ENCODE assay signal across 8 mouse cellular contexts in the genomic region with DNA sequence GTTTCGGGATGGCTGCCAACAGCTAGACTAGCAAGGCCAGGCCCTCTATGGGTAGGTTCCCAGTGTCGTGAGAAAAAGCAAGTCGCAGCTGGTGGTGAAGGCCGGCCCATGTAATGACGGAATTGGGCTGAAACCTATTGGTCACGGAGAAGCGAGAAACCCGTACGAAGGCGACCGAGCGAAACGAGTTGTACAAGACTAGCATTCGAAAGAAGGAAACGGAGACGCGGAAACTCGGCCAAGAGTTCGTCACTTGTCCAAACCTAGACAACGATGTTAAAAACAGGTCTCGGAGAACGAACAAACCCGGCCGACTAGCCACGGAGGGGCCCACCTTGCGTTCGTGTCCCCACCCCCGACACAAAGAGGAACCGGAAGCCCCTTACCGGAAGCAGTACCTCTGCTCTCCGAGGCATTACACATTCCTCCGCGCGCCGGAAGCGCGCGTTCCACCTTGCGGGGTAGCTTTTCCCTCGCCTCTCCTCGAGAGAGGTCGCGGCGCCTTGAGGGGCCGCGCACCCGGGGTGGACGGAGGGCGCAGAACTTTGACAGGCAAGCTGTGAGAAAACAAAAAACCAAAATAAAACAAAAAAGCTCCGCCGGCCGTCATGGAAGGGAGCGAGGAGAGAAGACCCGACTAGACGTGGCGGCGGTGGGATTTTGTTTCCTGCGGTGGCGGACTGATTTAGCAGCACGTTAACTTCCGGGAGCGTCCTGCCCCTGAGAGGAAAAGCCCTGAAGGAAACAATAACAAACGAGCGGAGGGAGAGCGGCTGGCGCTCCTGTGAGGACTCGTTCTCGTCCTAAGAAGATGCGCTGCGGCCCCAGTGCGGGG. TPM values are rescaled to one million over a fixed set of nuclear protein-coding genes. Genes with fewer than 3 reads are reported as not detected.
DNase-seq lines count a peak whose midpoint lies in the region; ATAC-seq and TF ChIP-seq lines count a peak whose summit lies in the region.

A gene (plus strand): TSS at position 437 of the 835 bp plus-strand sequence.
A gene (minus strand): TSS at position 687 of the 835 bp plus-strand sequence.

- TF ChIP-seq CTCF in ES-Bruce4 (IDR thresholded peaks at IDR 0.05; ENCODE audit: low read depth, low read length): no peak
- peak; percentile 44 for TF ChIP-seq CTCF in liver, postnatal 0 days (IDR thresholded peaks at IDR 0.05; ENCODE audit: low read depth)

- WGBS in forebrain, embryonic 13.5 days: under 1% methylated on average over 71 of the region's 71 CpGs
- under 1% methylated on average over 71 of the region's 71 CpGs for WGBS in large intestine, adult 2 months
- under 1% methylated on average over 71 of the region's 71 CpGs for WGBS in liver, postnatal 0 days (ENCODE audit: insufficient replicate concordance)
- under 1% methylated on average over 71 of the region's 71 CpGs for WGBS in neural tube, embryonic 14.5 days

- peak within 1 kb of the TSS; percentile 90 for H3K4me3 ChIP-seq in ES-Bruce4 (ENCODE audit: low read depth, low read length)
- peak within 1 kb of the TSS; percentile 100 for H3K4me3 ChIP-seq in forebrain, embryonic 13.5 days
- peak within 1 kb of the TSS; percentile 96 for H3K4me3 ChIP-seq in liver, postnatal 0 days (ENCODE audit: low read depth, low read length)
- peak within 1 kb of the TSS; percentile 98 for H3K4me3 ChIP-seq in neural tube, embryonic 14.5 days (ENCODE audit: low read depth, low read length)

- ATAC-seq in cerebellum, adult (ENCODE audit: insufficient number of reproducible peaks, low FRiP score, low TSS enrichment): peak; percentile 97
- ATAC-seq in forebrain, embryonic 13.5 days: peak; percentile 97
- peak; percentile 96 for ATAC-seq in liver, postnatal 0 days
- ATAC-seq in neural tube, embryonic 14.5 days (ENCODE audit: low read depth): peak; percentile 97

- peak within 1 kb of the TSS; percentile 90 for H3K9ac ChIP-seq in ES-Bruce4 (ENCODE audit: low read depth, poor library complexity, severe bottlenecking)
- H3K9ac ChIP-seq in forebrain, embryonic 13.5 days: peak within 1 kb of the TSS; percentile 92
- H3K9ac ChIP-seq in liver, postnatal 0 days (replicated peaks): peak within 1 kb of the TSS; percentile 96
- H3K9ac ChIP-seq in neural tube, embryonic 14.5 days (replicated peaks; ENCODE audit: low read depth, low read length): peak within 1 kb of the TSS; percentile 91

- peak; percentile 96 for DNase-seq in heart, postnatal 10 days
- peak; percentile 90 for DNase-seq in large intestine, adult 2 months (ENCODE audit: low read depth, low spot score)
- peak; percentile 93 for DNase-seq in liver, postnatal 0 days
- peak; percentile 90 for DNase-seq in testis, postnatal 10 days (ENCODE audit: low spot score)

- H3K4me1 ChIP-seq in ES-Bruce4 (ENCODE audit: control insufficient read depth, insufficient read depth, low read length): no peaks in the 10 kb centered on the region
- H3K4me1 ChIP-seq in forebrain, embryonic 13.5 days: peaks cover 19% of the 10 kb centered on the region
- H3K4me1 ChIP-seq in liver, postnatal 0 days (ENCODE audit: insufficient read depth): peaks cover 8% of the 10 kb centered on the region; the same call in 1 of the 2 replicates
- peaks cover 12% of the 10 kb centered on the region for H3K4me1 ChIP-seq in neural tube, embryonic 14.5 days (ENCODE audit: control insufficient read depth, insufficient read depth, low read length)

- H3K36me3 ChIP-seq in ES-Bruce4 (ENCODE audit: control insufficient read depth, insufficient read depth, low read length, poor library complexity, severe bottlenecking): peaks cover 15% of the 10 kb centered on the region
- peaks cover 17% of the 10 kb centered on the region for H3K36me3 ChIP-seq in forebrain, embryonic 13.5 days (ENCODE audit: poor library complexity, severe bottlenecking)
- peaks cover 15% of the 10 kb centered on the region for H3K36me3 ChIP-seq in liver, postnatal 0 days (replicated peaks; ENCODE audit: insufficient read depth, low read length)
- peaks cover 7% of the 10 kb centered on the region; the same call in 1 of the 2 replicates for H3K36me3 ChIP-seq in neural tube, embryonic 14.5 days (ENCODE audit: control insufficient read depth, insufficient read depth, low read length)

- TF ChIP-seq EP300 in ES-Bruce4 (IDR thresholded peaks at IDR 0.05; ENCODE audit: insufficient read depth, low read depth, low read length): no peak
- peak; percentile 79 for TF ChIP-seq EP300 in liver, postnatal 0 days (IDR thresholded peaks at IDR 0.05; ENCODE audit: low read depth)

- no peaks in the 10 kb centered on the region for H3K9me3 ChIP-seq in ES-Bruce4 (replicated peaks; ENCODE audit: control insufficient read depth, insufficient read depth, low read length, poor library complexity, severe bottlenecking)
- H3K9me3 ChIP-seq in forebrain, embryonic 13.5 days (replicated peaks): no peaks in the 10 kb centered on the region
- H3K9me3 ChIP-seq in liver, postnatal 0 days (ENCODE audit: low read length): no peaks in the 10 kb centered on the region
- no peaks in the 10 kb centered on the region for H3K9me3 ChIP-seq in neural tube, embryonic 14.5 days (ENCODE audit: control insufficient read depth, low read length)

- TF ChIP-seq POLR2A in ES-Bruce4 (IDR thresholded peaks at IDR 0.05; ENCODE audit: insufficient read depth, low read length): peak; percentile 88

- H3K27ac ChIP-seq in ES-Bruce4 (ENCODE audit: insufficient read depth, low read length): peak within 1 kb of the TSS; percentile 81
- H3K27ac ChIP-seq in forebrain, embryonic 13.5 days: peak within 1 kb of the TSS; percentile 95
- peak within 1 kb of the TSS; percentile 97 for H3K27ac ChIP-seq in liver, postnatal 0 days (ENCODE audit: low read depth)
- peak within 1 kb of the TSS; percentile 92 for H3K27ac ChIP-seq in neural tube, embryonic 14.5 days (ENCODE audit: low read depth, low read length)

- intact Hi-C loops in heart, postnatal 10 days (cut with DNase I): no loop called here

- peak within 1 kb of the TSS; percentile 98 for H3K4me2 ChIP-seq in forebrain, embryonic 13.5 days
- peak within 1 kb of the TSS; percentile 71 for H3K4me2 ChIP-seq in liver, postnatal 0 days (ENCODE audit: low read depth, low read length)
- H3K4me2 ChIP-seq in neural tube, embryonic 14.5 days (ENCODE audit: low read depth, low read length): peak within 1 kb of the TSS; percentile 66

- H3K27me3 ChIP-seq in ES-Bruce4 (ENCODE audit: control insufficient read depth, insufficient read depth, low read length, poor library complexity, severe bottlenecking): no peaks in the 10 kb centered on the region
- no peaks in the 10 kb centered on the region for H3K27me3 ChIP-seq in forebrain, embryonic 13.5 days
- no peaks in the 10 kb centered on the region for H3K27me3 ChIP-seq in liver, postnatal 0 days (ENCODE audit: insufficient read depth, low read length)
- no peaks in the 10 kb centered on the region for H3K27me3 ChIP-seq in neural tube, embryonic 14.5 days (ENCODE audit: control insufficient read depth, insufficient read depth, low read length)

RNA-seq across cellular contexts. Expression of the first gene that starts in this region (rescaled TPM):
- polyA plus RNA-seq in ES-Bruce4 (2011; ENCODE audit: insufficient read depth, insufficient read length, low read depth, missing spikeins): 65.6 and 75.3 TPM in 2 replicates
- polyA plus RNA-seq in forebrain, embryonic 13.5 days (2015; fragmentation: Nextera tagmentation; extraction: Ambion mirVana): 55.5 and 59.6 TPM in 2 replicates
- total RNA-seq in heart, postnatal 10 days (2021): 10 to 100 TPM; 46.0 to 47.5 TPM
- polyA plus RNA-seq in large intestine, adult 2 months (2012; rRNA removed): 2.1 and 4.0 TPM in 2 replicates
- 12.6 and 16.9 TPM in 2 replicates for polyA plus RNA-seq in liver, postnatal 0 days (2015; fragmentation: Nextera tagmentation; extraction: Ambion mirVana)
- polyA plus RNA-seq in neural tube, embryonic 14.5 days (2014; fragmentation: Nextera tagmentation; extraction: Ambion mirVana): 35.0 and 40.6 TPM in 2 replicates

RNA-seq across cellular contexts. Expression of the second gene that starts in this region (rescaled TPM):
- 59.3 and 60.4 TPM in 2 replicates for polyA plus RNA-seq in ES-Bruce4 (2011; ENCODE audit: insufficient read depth, insufficient read length, low read depth, missing spikeins)
- 19.2 and 20.3 TPM in 2 replicates for polyA plus RNA-seq in forebrain, embryonic 13.5 days (2015; fragmentation: Nextera tagmentation; extraction: Ambion mirVana)
- total RNA-seq in heart, postnatal 10 days (2021): 10 to 100 TPM in 1 of 2 experiments, 1 to 10 TPM in 1; 9.4 to 11.6 TPM
- polyA plus RNA-seq in large intestine, adult 2 months (2012; rRNA removed): 2.4 and 3.2 TPM in 2 replicates
- polyA plus RNA-seq in liver, postnatal 0 days (2015; fragmentation: Nextera tagmentation; extraction: Ambion mirVana): 7.7 and 9.2 TPM in 2 replicates
- polyA plus RNA-seq in neural tube, embryonic 14.5 days (2014; fragmentation: Nextera tagmentation; extraction: Ambion mirVana): 9.0 and 12.6 TPM in 2 replicates

Comparison
In these comparisons a context has a peak if more than half of its experiments do, and no peak if none do; other contexts are left out.
1. Peak in every context shown above with its lines: DNase-seq, ATAC-seq, H3K4me3 ChIP-seq and H3K27ac ChIP-seq.